Mouse (Mus musculus): ENCODE measurements at regions not wholly inside any gene's neighbourhood (a gene's known extent, or its start where the extent isn't known, plus 50 kb on each side); places are given as distances from the start of the nearest gene placed in this dataset.

DNA sequence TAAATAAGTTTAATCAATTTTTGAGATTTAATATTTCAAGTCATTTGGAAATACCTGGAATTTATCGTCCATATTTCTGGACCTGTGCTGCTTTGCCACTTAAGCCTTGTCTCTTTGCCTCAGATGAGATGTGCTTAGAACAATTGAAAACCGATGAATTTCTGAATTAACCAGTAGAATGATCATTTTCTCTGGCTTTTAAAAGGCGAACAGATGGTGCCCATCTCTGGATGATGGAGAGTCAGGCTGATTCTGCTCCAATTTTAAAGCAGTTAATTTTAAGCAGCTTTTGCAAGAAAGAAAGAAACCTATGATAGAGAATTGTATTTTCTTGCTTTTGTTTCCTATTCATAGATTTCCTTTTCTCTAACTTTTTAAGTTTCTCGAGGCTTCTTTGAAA is 767.7 kb downstream of the Hace1 start:
- DNase-seq = no peak

DNA sequence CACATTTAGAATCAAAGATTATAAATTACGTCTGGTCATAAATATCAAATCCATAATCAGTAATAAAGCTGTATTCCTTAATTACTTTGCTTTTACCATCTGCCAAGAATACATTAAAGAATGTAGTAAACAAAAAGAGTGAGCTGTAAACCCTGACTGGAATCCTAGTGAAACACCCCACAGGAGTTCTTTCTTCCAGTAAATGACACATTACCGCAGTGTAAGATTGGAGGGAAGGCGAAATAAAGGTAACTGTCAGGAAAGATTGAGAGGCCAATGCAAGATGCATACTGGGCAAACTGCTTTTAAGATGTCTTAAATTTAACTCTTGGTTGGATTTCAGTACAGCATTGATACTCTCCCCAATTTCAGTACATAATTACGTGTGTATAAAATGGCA is 772.0 kb downstream of the Hace1 start:
- DNase-seq = no peak

DNA sequence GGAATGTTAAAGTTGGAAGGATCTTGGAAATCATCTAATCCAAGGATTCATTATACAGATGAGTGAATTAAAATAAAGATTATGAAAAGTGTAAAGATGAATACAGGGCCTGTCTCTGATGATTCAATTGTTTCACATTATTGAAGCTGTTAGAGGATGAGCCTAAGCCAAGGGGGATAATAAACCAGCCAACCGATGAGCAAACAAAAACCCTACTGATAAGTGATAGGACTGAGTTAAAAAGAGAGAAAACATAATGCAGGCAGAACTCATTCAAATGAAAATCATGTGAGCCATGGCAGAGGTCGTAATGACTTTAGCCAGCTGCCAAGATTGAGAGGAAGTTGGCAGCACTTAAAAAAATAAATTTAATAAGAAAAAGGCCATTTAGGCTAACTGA is 772.6 kb downstream of the Hace1 start:
- no peak for DNase-seq

DNA sequence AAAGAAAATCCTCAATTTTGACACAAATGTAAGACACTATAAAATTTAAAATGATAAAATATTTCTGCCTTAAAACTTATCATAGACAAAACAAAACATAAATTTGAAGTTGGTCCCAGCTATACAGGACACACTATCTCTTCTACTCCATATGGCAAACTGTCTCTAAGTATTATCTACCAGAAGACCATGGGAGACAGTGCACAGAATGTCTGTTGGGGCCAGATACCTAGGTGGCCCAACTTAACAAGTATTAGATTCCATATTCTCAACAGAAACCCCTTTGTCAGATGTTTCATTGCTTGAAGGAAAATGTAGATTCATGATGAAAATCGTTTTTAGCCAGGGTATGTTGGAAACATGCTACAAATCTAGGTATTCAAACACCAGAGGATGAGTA is 779.1 kb downstream of the Hace1 start:
- no peak for DNase-seq

DNA sequence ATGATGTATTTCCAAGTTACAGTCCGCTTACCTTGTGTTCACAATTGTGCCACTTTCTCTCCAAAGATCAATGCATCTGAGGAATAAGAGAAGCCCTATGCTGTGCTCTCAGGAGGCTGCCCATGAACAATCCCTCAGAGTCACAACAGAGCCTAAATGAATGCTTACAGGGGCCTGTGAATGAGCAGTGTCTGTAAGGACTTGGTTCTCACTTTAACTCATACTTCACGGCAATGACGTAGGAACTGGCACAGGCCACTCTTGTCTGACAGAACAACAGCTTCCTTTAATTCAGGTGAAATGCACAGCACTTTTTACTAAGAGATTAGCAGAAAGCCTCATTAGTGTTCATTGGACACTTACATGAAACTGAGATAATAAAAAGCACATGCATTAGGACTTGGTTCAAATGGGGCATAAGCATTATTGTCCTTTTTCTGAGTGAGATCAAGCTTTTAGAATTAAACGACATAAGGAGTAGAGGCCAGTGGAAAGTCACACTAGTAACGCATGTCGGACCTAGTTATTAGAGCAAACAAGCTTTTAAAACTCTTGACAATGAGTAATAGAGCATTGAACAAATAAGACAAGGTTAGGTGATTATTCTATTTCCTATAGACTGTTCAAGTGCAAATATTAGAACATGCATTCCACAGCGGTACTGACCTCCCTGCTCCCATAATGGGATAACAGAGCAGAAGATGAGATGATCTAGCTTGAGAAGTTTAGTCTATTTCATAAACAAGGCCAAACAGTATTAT is 796.3 kb downstream of the Hace1 start:
- DNase-seq = no peak

DNA sequence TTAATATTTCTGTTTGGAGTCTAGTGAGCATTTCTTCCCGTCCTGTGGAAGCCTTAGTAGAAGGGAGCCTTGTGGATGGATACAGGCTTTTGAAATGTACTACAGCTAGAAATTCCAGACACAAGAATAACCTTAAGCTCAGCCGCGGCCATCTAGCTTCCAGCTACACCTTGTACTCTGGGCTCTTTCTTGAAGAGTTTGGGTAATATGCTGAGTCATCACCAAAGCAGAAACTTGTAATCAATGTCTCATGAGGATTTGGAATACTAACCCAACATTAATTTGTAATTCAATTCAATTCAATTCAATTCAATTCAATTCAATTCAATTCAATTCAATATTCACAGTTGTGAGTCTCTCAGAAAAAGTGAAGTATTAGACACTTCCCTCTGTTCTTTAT is 797.0 kb downstream of the Hace1 start:
- no peak for DNase-seq

DNA sequence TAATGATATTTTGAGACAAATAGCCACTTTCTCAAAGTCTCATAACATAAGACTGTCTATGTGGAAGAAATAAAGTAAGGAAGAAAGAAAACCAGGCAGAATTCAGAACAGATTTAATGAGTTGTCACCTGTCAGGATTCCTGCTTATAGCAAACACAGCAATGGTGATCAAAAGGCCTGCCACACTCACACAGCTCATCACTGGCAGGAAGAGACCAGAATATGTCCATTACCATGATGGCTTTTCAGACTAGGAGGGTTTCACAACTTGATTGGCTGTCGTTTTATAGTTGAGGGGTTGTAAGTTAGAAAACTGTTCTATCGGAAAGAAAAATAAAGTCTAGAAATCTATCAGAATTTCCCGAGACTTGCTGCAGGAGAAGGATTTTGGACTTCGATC is 819.5 kb downstream of the Hace1 start:
- no peak for DNase-seq

DNA sequence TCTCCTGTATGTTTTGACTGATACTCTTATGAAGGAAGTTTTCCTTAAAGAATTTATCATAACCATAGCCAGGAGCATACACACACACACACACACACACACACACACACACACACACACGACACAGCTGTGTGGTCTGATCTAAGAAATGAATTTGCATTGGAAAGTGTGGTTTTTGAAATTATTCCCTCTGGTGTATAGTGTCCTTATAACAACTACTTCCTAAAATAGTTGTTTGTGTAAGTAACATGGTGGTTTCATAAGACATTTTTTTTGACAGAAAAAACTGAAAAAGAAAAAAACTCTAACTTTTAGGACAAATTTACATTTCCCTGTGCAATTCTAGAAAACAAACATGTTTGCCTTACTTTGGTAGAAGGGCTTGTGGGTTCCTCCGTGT is 826.3 kb downstream of the Hace1 start:
- no peak for DNase-seq

Small RNAs in the stretch of these regions (microRNA-seq; reads per million reads assigned to microRNA genes)
- 0 reads per million in 2 experiments for gene Gm27410
